Mouse (Mus musculus): Measurements from ENCODE around the gene Gm44790.

Gene Gm44790

DNA sequence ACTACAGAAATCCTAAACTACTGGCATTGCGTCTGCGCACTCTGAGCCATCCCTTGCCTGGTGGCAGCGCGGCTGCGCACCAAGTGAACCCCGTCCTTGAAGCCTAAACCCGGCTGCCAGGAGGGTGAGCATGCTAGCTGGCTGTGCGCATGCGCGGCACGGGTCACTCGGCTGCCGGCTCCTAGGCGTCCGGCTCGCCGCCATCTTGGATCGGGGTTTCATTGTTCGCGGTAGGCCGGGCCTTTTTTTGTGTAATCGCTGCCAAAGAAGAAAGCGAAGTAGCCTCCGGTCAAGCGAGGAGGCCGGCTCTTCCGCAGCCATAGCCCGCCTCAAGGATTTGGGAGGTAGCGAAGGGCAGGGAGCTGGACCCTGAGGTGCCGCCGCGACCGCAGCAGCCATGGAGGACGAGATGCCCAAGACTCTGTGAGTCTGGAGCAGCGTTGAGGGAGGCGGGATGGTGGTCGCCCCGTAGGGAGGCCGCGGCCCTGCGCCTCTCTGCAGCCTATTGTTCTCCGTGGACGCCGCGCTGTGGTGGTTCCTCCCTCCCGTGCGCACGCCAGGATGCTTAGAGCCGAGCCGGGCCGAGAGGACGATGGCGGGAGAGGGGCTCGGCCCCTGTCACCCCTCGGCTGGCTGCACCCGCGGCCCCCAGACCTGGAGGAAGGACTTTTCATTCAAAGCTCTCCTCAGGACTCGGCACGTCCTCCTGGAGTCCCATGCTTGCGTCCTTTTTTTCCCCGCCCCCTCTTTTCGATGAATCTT, 22.2 kb upstream of the Gm44790 start, which contains the start of gene Tia1:
Gene Tia1, plus strand, starts transcription at position 120 of the 762 bp plus-strand sequence.
- DNase-seq (ENCODE audit: low spot score in 2 of 2), result peak; percentile 88 to 96

DNA sequence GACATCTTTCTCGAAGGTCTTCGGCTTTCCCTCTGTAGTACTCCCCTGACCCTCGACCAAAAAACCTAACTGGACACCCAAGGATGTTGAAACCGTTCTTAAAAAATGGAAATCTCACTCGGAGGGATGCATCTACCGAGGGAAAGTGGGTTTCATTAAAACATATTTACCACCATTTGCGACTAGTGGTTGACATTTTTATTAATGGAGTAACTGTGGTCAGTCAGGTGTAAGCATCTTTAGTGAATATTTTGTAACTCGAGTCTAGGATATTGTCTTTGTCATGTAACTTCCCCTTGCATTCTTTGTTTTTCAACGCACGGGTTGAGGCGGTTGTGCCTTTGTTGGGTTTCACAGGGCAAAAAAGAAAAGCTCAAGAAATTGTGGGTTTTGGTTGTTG, 21.5 kb upstream of the Gm44790 start:
- DNase-seq (ENCODE audit: low spot score in 2 of 2), result no peak

DNA sequence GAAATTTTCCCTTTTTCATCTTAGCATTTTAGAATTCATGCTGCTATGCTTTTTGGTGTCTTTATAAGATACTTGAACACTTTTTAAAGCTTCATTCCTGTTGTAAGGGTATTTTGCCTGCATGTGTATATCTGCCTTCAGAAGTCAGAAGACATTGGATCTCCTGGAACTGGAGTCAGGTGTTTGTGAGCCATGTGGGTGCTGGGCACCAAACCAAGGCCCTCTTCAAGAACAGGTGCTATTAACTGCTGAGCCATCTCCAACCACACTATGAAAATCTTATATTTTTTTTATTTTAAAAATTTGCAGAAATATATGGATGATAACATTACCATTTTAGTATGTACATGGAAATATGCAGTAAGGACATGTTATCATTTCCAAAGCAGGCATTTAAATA, 20.2 kb upstream of the Gm44790 start:
- no peak for DNase-seq (ENCODE audit: low spot score in 2 of 2)

DNA sequence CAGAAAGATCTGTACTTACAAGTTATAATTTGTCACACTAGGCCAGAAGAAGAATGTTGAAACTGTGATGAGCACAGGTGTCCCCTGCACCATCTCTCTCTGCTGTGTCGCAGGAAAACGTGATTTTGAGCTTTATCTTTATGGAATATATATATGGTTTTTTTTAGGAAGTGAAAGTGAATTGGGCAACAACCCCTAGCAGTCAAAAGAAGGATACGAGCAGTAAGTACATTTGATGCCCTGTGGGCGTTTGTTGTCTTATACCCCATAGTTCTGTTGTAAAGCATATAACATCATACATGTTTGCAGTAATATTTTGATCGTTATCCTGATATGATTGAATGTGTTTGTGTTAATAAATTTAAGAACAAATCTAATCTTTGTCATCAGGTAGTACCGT, 7.7 kb upstream of the Gm44790 start:
- no peak for DNase-seq (ENCODE audit: low spot score in 2 of 2)

DNA sequence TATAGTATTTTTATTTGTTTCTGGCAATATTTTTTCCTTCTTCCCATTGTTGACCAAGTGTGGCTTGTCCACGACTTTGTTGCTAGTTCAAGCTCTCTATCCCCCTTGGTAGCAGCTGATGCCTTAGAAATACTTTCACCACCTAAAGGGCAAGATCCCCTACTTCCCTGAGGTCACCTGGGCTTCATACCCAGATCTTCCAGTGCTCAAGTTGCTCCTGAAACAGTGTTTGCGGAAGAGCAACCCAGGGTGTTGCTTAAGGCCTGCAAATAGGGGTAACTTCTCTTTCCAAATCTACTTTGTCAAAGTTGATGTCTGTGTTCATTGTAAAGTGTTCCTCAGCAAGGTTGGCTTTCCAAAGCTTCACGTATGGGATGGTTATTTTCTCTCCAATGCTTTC, 7.2 kb upstream of the Gm44790 start:
- DNase-seq (ENCODE audit: low spot score in 2 of 2), result no peak

DNA sequence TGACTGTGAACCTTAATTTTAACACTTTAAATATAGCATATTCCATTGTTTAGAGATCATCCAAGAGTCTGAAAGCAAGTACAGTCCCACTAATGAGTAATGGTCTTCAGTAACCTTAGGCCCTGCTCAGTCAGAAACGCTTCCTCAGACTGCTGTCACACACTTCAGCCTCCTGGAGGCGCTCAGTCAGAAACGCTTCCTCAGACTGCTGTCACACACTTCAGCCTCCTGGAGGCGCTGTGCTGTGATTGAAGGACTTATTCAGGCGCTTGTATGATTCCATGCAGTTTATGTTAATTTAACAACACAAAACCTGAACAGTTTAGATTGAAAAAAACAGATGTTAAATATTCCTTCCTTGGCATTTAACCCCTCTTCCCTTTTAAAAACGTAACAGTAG, 6.0 kb upstream of the Gm44790 start:
- DNase-seq (ENCODE audit: low spot score in 2 of 2), result no peak

DNA sequence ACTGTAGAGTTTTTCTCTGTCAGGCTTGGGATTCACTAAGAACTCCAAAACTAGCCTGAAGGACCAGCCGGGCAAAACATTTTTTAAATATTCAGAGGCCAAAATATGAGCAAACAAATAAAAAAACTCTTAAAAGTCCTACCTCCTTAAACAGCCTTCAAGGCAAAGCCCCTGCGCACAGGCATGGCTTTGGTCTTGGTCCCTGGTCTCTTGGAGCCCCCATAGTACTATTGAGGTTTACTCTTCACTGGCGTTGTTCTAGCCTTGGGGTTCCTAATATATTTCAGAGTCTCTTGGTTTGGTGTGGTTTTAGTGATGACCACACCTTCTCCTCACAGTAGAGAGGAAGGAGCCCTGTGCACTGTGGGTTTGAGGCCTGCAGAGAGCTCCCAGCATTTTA, 5.1 kb downstream of the Gm44790 start:
- no peak for DNase-seq (ENCODE audit: low spot score in 2 of 2)

DNA sequence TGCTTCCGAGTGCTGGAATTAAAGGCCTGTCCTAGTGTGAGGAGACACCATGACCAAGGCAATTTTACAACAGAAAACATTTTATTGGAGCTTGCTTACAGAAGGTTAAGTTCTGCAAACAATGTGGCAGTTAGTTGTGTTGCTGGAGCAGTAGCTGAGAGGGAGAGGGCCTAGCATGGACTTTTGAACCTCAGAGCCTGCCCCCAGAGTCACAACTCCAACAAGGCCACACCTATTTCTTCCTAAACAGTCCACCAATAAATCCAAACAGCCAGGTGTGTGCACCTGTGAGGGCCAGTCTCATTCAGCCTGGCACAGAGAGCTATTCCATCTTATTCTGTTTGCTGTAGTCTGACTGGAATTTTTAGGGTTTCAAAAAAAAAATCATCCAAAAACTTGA, 7.2 kb downstream of the Gm44790 start:
- DNase-seq (ENCODE audit: low spot score in 2 of 2), result no peak

DNA sequence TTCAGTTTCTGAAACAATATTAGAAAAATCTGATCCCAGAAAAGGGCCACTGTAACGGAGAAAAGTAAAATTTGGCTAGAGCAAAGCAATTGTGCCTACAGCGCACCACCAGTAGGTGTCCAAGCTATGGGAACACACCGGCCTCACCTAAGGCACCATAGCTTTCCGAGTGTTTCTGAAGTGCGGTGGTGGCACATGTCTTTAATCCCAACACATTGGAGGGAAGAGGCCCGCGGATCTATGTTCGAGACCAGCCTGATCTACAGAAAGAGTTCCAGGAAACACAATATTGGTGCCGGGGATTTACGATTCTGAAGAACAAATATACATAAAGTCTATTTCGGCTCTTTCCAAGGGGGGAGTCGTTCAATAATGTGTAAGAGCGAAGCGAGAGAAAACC, 11.3 kb downstream of the Gm44790 start:
- peak in 1 of 2 experiments; percentile 43 for DNase-seq (ENCODE audit: low spot score in 2 of 2)

DNA sequence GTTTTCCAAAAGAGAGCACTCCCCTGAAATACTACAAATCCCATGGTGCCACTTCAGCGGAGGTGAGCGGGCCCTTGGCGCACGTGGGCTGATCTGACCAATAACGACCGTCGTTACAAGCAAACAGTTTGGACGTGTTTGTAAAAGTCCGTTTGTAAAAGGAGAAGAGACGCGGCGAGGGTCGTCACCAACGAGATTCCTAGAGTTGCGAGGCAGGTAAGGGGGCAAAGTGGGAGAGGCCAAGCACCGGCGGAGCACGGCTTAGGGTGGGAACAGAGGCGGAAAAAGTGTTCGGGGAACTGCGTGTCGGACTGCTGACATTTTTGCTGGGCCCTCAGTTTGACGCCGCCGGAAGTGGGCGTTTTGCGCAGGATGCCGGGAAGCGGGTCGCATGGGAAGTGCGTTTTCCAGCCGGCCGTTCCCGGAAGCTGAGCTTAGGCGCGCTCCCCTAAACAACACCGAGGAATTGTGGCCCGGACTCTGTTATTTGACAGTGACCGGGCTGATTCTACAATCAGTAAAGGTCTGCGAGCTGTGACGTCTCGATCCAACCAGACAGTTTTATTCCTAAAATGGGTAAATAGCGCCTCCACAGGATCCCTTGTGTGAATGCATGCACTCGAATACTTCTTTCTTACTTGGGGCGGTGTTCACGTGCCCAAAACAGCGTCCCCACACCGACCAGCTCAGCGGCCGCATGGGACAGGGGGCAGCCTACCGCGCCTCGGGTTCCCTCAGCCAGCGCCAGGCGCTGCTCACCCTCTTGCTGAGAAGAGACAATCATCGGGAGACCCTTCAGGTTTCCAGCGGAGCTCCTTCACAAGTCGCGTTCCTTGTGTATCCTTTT, 12.0 kb downstream of the Gm44790 start, which contains the start of gene C87436:
Gene C87436, plus strand, starts transcription at position 103 of the 847 bp plus-strand sequence.
- peak; percentile 94 to 95 for DNase-seq (ENCODE audit: low spot score in 2 of 2)

DNA sequence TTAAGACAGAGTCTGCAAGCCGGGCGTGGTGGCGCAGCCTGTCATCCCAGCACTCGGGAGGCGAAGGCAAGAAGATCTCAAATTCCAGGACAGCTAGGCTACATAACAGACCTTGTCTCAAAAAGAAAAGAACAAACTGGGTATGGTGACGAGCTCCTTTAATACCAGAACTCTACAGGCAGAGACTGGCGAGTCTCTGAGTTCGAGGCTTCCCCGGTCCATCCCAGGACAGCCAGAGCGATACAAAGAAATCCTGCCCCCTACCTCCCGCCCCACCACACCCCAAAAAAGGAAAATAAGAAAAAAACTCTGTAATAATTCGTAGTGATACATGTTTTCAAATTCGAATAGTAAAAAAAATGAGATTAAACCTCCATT, 12.7 kb downstream of the Gm44790 start:
- no peak for DNase-seq (ENCODE audit: low spot score in 2 of 2)

DNA sequence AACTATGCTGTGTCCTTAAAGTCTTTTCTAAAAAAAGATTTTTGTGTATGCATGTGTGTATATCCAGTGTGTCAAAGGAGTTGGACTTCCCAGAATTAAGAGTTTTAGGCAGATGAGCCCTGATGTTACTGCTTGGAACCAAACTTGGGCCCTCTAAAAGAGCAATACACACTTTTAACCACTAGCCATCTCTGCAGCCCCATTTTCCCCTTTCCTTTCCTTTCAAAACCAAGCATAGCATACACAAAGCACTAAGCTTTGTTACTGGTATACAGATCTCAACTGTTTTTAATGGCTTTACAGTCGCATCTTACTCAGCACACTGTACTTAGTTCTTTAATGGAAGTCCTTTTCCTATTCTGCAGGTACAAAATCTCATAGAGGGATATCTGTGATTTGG, 13.1 kb downstream of the Gm44790 start:
- no peak for DNase-seq (ENCODE audit: low spot score in 2 of 2)

DNA sequence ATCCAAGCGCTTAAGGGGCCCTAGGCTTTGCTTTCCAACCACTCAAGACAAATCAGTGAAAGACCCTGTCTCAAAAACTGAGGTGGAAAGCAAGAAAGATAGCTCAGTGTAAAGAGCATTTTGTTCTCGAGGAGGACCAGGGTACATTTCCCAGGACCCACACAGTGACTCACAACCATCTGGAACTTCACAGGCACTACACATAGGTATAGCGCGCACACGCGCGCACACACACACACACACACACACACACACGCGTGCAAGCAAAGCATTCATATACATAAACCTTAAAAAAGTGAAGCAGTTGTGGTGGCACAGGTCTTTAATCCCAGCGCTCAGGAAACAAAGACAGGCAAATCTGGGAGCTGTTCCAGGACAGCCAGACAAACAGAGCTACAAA, 15.1 kb downstream of the Gm44790 start:
- DNase-seq (ENCODE audit: low spot score in 2 of 2), result no peak

DNA sequence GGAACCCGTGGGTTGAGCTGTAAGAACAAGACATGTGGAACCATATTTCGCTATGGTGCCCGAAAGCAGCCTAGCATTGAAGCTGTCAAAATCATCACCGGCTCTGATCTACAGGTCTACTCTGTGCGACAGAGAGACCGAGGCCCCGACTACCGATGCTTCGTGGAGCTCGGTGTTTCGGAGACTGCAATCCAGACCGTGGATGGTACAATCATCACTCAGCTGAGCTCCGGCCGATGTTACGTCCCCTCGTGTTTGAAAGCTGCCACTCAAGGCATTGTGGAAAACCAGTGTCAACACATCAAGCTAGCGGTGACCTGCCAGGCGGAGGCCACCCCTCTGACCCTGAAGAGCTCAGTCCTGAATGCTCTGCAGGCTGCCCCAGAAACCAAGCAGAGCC, 19.1 kb downstream of the Gm44790 start:
- DNase-seq (ENCODE audit: low spot score in 2 of 2), result no peak

DNA sequence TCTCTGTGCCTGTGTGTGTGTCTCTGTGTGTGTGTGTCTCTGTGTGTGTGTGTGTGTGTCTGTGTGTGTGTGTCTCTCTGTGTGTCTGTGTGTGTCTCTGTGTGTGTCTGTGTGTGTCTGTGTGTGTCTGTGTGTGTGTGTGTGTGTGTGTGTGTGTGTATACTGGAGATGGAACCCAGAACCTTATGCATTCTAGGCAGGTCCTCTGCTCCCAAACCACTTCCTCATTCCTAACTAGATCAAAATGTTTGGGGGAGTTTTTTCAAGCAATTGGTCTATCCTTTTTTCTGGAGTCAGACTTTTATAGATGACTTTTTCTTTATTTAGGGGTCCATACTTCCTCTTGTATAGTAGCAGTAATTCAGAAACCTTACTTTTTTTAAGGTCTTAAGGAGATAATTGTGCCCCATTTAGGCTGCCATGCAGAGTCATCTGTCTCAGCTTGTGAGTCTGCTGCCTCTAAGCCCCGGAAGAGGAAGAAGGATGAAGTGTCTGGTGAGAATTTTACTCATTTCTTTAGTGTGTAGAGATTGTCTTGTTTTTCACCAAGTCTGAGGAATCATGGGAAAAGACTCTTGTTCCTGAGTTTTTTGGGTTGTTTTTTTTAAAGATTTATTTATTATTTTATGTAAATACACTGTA, 20.6 kb downstream of the Gm44790 start:
- no peak for DNase-seq (ENCODE audit: low spot score in 2 of 2)

DNA sequence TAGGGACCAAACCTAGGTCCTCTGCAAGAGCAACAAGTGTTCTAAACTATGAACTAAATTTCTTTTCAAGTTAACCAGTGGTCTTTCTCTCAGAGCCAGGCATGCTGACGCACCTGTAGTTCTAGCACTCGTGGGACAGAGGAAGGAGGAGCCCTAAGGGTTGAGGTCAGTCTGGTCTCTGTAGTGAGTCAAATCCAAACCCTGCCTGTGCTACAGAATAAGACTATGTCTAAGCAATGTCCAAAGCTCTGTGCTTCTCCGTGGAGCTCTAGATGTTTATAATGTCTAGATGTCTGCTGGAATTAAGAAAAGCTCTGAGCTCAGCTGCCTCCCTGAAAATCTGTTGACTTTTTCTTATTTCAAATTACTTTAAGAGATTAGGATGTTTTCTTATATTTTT, 30.3 kb downstream of the Gm44790 start:
- DNase-seq (ENCODE audit: low spot score in 2 of 2), result no peak

DNA sequence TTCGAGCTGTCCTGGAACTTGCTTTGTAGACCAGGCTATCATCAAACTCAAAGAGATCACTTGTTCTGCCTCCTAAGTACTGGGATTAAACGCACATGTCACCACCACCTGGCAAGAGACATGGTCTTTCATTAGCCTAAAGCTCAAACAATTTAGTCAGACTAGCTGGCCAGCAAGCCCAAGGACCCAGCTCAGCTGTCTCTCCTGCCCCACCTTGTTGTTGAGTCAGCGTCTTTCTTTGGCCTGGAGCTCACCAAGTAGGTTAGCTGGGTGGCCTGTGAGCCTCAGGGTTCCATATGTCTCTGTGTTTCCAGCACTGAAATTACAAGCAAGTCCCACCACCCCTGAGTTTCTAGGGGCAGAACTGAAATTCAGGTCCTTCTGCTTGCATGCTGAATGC, 36.6 kb downstream of the Gm44790 start:
- no peak for DNase-seq (ENCODE audit: low spot score in 2 of 2)

DNA sequence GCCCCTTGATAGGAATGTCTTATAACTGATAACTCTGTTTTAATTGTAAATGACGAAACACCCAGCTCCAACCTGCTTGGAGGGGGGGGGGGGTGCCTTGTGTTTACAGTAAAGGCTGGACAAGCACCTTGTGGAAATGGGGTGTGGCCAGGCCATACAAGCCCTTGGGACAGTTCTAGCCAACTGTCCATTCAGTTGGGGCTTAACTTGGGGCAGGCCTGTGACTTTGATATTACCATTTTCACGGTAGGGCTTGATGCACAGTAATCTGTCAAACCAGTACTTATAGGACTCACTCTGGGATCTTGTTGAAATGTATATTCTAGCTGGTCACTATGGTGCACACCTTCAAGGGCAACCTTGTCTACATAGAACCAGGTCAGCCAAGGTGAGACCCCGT, 44.9 kb downstream of the Gm44790 start:
- DNase-seq (ENCODE audit: low spot score in 2 of 2), result no peak

DNA sequence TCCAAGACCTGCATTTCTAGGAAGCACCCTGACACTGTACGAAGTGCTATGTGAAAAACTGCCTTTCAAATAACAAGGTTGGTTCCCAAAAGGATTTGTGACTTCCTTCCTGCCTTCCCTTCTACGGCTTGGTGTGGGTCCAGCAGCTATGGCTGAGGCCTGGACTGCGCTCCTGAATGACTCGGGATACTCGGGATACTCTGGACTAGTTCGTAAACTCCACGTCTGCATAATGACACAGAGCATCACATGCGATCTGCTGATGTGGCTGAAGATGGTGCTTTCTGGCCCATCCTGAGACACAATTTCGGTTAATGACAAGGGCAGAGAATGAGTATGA, 45.3 kb downstream of the Gm44790 start:
- no peak for DNase-seq (ENCODE audit: low spot score in 2 of 2)

DNA sequence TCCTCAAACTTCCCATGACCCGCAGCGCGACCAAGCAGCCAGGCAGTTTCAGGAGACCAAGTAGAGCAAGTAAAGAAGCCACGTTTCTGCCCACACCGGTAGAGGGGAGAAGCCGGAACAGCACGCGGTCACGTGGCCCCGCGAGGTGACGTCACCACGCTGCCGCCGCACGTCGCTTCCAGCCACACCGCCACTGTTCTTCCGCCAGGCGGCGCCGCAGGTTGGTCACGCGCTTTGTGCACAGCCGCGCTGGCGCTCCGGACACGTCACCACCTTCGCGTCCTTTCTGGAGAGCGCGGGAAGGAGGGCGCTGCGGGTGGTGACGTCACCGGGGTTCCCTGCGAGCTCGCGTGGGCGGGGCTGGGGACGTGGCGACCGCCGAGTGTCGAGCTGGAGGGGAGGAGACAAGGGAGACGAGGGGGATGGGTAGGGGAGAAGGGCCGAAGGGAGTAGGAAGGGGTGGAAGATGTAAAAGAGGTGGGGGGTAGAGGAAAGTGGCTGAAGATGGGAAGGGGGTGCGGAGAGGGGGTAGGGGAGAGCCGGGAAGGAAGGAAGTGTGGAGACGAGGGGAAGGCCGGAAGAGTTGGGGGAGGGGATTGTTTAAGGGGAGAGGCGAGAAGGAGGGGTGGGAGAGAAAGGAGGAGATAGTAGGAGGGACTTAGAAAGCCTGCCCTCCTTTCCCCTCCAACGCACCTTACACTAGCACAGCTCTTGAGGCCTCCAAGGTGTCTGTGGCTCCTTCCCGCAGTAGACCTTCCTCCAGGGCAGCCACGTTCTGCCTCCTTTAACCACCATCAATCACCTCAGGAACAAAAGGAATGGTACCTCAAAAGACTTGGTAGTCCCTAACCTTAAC, 45.9 kb downstream of the Gm44790 start:
- DNase-seq (ENCODE audit: low spot score in 2 of 2), result peak; percentile 99 to 100

DNA sequence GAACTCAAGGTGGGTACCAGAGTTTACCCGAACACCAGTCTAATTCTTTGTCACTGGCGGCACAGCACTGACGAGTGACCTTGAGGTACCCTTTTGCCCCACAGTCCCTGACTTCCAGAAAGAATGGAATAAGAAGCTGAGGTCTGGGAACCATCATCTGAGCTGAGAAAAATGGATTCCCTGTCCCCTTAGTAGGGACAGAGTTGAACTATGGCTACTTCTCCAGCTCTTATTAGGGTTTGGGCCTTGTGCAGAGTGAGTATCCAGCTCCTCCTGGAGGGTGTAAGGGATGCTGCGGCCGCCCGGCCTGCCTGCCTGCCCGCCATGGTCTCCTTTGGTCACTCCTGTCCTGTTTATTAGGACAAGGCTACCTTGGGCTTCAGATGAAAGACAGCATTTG, 46.6 kb downstream of the Gm44790 start:
- no peak for DNase-seq (ENCODE audit: low spot score in 2 of 2)

DNA sequence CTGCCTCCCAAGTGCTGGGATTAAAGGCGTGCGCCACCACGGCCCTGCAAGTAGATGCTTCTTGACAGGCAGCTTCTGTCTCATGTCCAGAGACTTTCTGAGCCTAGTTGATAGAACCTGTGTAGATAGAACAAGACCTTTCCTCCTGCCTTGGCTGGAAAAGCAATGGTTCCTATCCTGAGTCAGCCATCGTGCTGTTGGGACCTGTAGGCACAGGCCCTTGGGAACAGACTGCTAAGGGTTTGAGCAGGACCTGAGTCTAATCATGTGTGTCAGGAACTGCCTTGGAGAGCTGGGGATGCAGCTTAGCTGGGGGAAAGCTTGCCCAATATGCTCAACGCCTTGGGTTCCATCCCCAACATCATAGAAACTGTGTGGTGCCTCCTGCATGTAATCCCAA, 47.6 kb downstream of the Gm44790 start:
- DNase-seq (ENCODE audit: low spot score in 2 of 2), result no peak

Data from urinary bladder, postnatal 36 days (tissue).